Comparison of ENCODE assay signal across 8 mouse cellular contexts in genomic region chr14:54685471-54685870, GRCm38 (mm10). TPM values are rescaled to one million over a fixed set of nuclear protein-coding genes. Genes with fewer than 3 reads are reported as not detected.
A peak's percentile ranks its signal among the peaks of the same experiment; 100 is the strongest.
DNase-seq lines count a peak whose midpoint lies in the region; ATAC-seq and TF ChIP-seq lines count a peak whose summit lies in the region.

No protein-coding gene starts in this region.

- intact Hi-C loops in heart, adult 2 months (cut with DNase I), result loop anchor here (5.0 to 10.0 kb wide), 4 partner anchors 33 to 431 kb away; partner anchors contain the start of genes 4931414P19Rik, Abhd4, Dad1 and Ngdn

- no peaks in the 10 kb centered on the region for H3K27me3 ChIP-seq in heart, adult 2 months (ENCODE audit: control insufficient read depth, insufficient read depth, low read length)
- H3K27me3 ChIP-seq in E14TG2a.4 (ENCODE audit: insufficient read depth, low read length), result no peaks in the 10 kb centered on the region
- H3K27me3 ChIP-seq in forebrain, embryonic 15.5 days, result no peaks in the 10 kb centered on the region
- no peaks in the 10 kb centered on the region for H3K27me3 ChIP-seq in liver, embryonic 15.5 days

- WGBS in heart, adult 2 months, result 4% methylated on average over 8 of the region's 8 CpGs
- WGBS in forebrain, embryonic 15.5 days, result 14% methylated on average over 8 of the region's 8 CpGs
- WGBS in liver, embryonic 15.5 days (ENCODE audit: insufficient replicate concordance), result under 1% methylated on average over 8 of the region's 8 CpGs

- no peak for ATAC-seq in forebrain, embryonic 15.5 days (replicated peaks)
- ATAC-seq in liver, embryonic 15.5 days (ENCODE audit: insufficient read depth), result peak; percentile 8; the same call in 1 of the 2 replicates

- no peak for DNase-seq in heart, adult 2 months
- no peak for DNase-seq in heart, adult 8-10 months (ENCODE audit: low spot score)
- no peak for DNase-seq in ovary, adult 18-20 months (ENCODE audit: low spot score)
- no peak for DNase-seq in spleen, postnatal 14 days (ENCODE audit: low spot score in 2 of 2)
- no peak for DNase-seq in kidney, adult 9 months

- peaks cover 2% of the 10 kb centered on the region; the same call in 1 of the 2 replicates for H3K4me1 ChIP-seq in heart, adult 2 months (ENCODE audit: control insufficient read depth, insufficient read depth, low read length)
- peaks cover 28% of the 10 kb centered on the region for H3K4me1 ChIP-seq in E14TG2a.4 (replicated peaks; ENCODE audit: low read depth, low read length)
- peaks cover 37% of the 10 kb centered on the region for H3K4me1 ChIP-seq in forebrain, embryonic 15.5 days
- H3K4me1 ChIP-seq in liver, embryonic 15.5 days (replicated peaks), result peaks cover 48% of the 10 kb centered on the region

- peak overlapping the region; percentile 99 for H3K27ac ChIP-seq in heart, adult 2 months
- H3K27ac ChIP-seq in forebrain, embryonic 15.5 days (replicated peaks), result peak overlapping the region; percentile 94
- peak overlapping the region; percentile 99 for H3K27ac ChIP-seq in liver, embryonic 15.5 days (replicated peaks)

- TF ChIP-seq CTCF in heart, adult 2 months (IDR thresholded peaks at IDR 0.05), result no peak
- no peak for TF ChIP-seq CTCF in E14TG2a.4 (conservative IDR thresholded peaks at IDR 0.05; ENCODE audit: low read length)

- H3K79me2 ChIP-seq in heart, adult 2 months (replicated peaks; ENCODE audit: control insufficient read depth, insufficient read depth, low read length), result peaks cover 7% of the 10 kb centered on the region

- peaks cover 26% of the 10 kb centered on the region for H3K36me3 ChIP-seq in heart, adult 2 months (ENCODE audit: control insufficient read depth, insufficient read depth, low read length)
- peaks cover 45% of the 10 kb centered on the region for H3K36me3 ChIP-seq in E14TG2a.4 (ENCODE audit: insufficient read depth, low read length)
- H3K36me3 ChIP-seq in forebrain, embryonic 15.5 days, result peaks cover 35% of the 10 kb centered on the region
- H3K36me3 ChIP-seq in liver, embryonic 15.5 days (replicated peaks), result peaks cover 47% of the 10 kb centered on the region

- peak overlapping the region; percentile 80 for H3K9ac ChIP-seq in heart, adult 2 months (ENCODE audit: low read depth, low read length)
- peak overlapping the region; percentile 96 for H3K9ac ChIP-seq in forebrain, embryonic 15.5 days (replicated peaks)
- peak overlapping the region; percentile 83 for H3K9ac ChIP-seq in liver, embryonic 15.5 days

- no peak for TF ChIP-seq EP300 in heart, adult 2 months (IDR thresholded peaks at IDR 0.05; ENCODE audit: insufficient read depth, low read depth, low read length)

- H3K4me3 ChIP-seq in heart, adult 2 months, result peak overlapping the region; percentile 86
- peak overlapping the region; percentile 98 for H3K4me3 ChIP-seq in E14TG2a.4 (replicated peaks; ENCODE audit: low read length)
- peak overlapping the region; percentile 83 for H3K4me3 ChIP-seq in forebrain, embryonic 15.5 days
- H3K4me3 ChIP-seq in liver, embryonic 15.5 days (replicated peaks), result peak overlapping the region; percentile 69

- TF ChIP-seq POLR2A in heart, adult 2 months (IDR thresholded peaks at IDR 0.05; ENCODE audit: insufficient read depth, low read depth, low read length), result no peak

- H3K4me2 ChIP-seq in forebrain, embryonic 15.5 days (replicated peaks), result peak overlapping the region; percentile 80
- peak overlapping the region; percentile 72 for H3K4me2 ChIP-seq in liver, embryonic 15.5 days

- H3K9me3 ChIP-seq in E14TG2a.4 (ENCODE audit: low read length), result no peaks in the 10 kb centered on the region
- H3K9me3 ChIP-seq in forebrain, embryonic 15.5 days, result no peaks in the 10 kb centered on the region
- H3K9me3 ChIP-seq in liver, embryonic 15.5 days (replicated peaks), result no peaks in the 10 kb centered on the region

RNA-seq across cellular contexts. Expression of gene 1700123O20Rik, which starts 0.5 kb away (rescaled TPM):
- total RNA-seq in heart, adult 2 months (2021), result 10 to 100 TPM; 12.5 to 13.3 TPM
- 18.2 and 27.4 TPM in 2 replicates for polyA plus RNA-seq in heart, adult 2 months (2012; rRNA removed)
- total RNA-seq in heart, adult 8-10 months (2022), result 10 to 100 TPM; 12.9 to 15.3 (median 13.3) TPM
- 71.2 and 71.6 TPM in 2 replicates for polyA plus RNA-seq in forebrain, embryonic 15.5 days (2015; fragmentation: Nextera tagmentation; extraction: Ambion mirVana)
- 39.3 and 39.5 TPM in 2 replicates for polyA plus RNA-seq in liver, embryonic 15.5 days (2015; fragmentation: Nextera tagmentation; extraction: Ambion mirVana)

RNA-seq across cellular contexts. Expression of gene Acin1, which starts 1.3 kb away (rescaled TPM):
- 10 to 100 TPM; 72.3 to 84.9 TPM for total RNA-seq in heart, adult 2 months (2021)
- polyA plus RNA-seq in heart, adult 2 months (2012; rRNA removed), result 59.9 and 78.7 TPM in 2 replicates
- total RNA-seq in heart, adult 8-10 months (2022), result 10 to 100 TPM; 63.8 to 81.1 (median 74.3) TPM
- 171 and 181 TPM in 2 replicates for polyA plus RNA-seq in forebrain, embryonic 15.5 days (2015; fragmentation: Nextera tagmentation; extraction: Ambion mirVana)
- polyA plus RNA-seq in liver, embryonic 15.5 days (2015; fragmentation: Nextera tagmentation; extraction: Ambion mirVana), result 47.3 and 48.7 TPM in 2 replicates

RNA-seq across cellular contexts. Expression of gene Gm29776, which starts 13.2 kb away (rescaled TPM):
- total RNA-seq in heart, adult 2 months (2021), result not detected
- 0.04 and 0.09 TPM in 2 replicates for polyA plus RNA-seq in heart, adult 2 months (2012; rRNA removed)
- total RNA-seq in heart, adult 8-10 months (2022), result not detected
- 0.23 and 0.25 TPM in 2 replicates for polyA plus RNA-seq in forebrain, embryonic 15.5 days (2015; fragmentation: Nextera tagmentation; extraction: Ambion mirVana)
- 0.05 TPM in 1 of 2 replicates, not detected in the other for polyA plus RNA-seq in liver, embryonic 15.5 days (2015; fragmentation: Nextera tagmentation; extraction: Ambion mirVana)

RNA-seq across cellular contexts. Expression of gene Cebpe, which starts 26.5 kb away (rescaled TPM):
- total RNA-seq in heart, adult 2 months (2021), result not detected
- 0.08 and 0.15 TPM in 2 replicates for polyA plus RNA-seq in heart, adult 2 months (2012; rRNA removed)
- total RNA-seq in heart, adult 8-10 months (2022), result not detected
- polyA plus RNA-seq in forebrain, embryonic 15.5 days (2015; fragmentation: Nextera tagmentation; extraction: Ambion mirVana), result not detected in 2 replicates
- 10.6 and 12.6 TPM in 2 replicates for polyA plus RNA-seq in liver, embryonic 15.5 days (2015; fragmentation: Nextera tagmentation; extraction: Ambion mirVana)

RNA-seq across cellular contexts. Expression of gene Cdh24, which starts 44.3 kb away (rescaled TPM):
- under 1 TPM; 0.18 to 0.31 TPM for total RNA-seq in heart, adult 2 months (2021)
- 1.00 and 1.1 TPM in 2 replicates for polyA plus RNA-seq in heart, adult 2 months (2012; rRNA removed)
- total RNA-seq in heart, adult 8-10 months (2022), result under 1 TPM; 0.08 to 0.57 (median 0.12) TPM
- 7.6 and 8.6 TPM in 2 replicates for polyA plus RNA-seq in forebrain, embryonic 15.5 days (2015; fragmentation: Nextera tagmentation; extraction: Ambion mirVana)
- 0.16 and 0.35 TPM in 2 replicates for polyA plus RNA-seq in liver, embryonic 15.5 days (2015; fragmentation: Nextera tagmentation; extraction: Ambion mirVana)
